13 mouse cellular contexts compared by ENCODE assay signal in the genomic region with DNA sequence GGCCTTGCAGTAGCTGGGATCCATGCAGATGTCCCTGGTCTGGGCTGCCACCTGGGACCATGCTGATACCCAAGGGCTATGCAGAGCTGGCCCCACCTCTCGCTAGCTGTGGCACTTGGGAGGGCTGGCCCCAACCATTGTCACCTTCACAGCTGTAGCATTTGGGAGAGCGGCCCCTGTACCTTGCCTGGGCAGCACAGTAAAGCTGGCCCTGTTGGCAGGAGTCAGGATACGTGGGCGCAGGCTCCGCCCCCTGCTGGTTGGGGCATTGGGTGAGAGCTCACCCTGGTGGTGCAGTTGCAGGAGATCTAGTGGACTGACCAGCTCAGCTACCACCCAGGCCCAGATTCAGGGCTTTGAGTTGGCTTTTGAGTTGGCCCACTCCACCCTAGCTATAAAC. TPM values are rescaled to one million over a fixed set of nuclear protein-coding genes. Genes with fewer than 3 reads are reported as not detected.
DNase-seq lines count a peak whose midpoint lies in the region; ATAC-seq lines count a peak whose summit lies in the region.
"Had no signal": no experiment of that assay in that cellular context is flagged by ENCODE, and none has a peak within 500 bp of the region (broad histone marks: within the 10 kb centered on the region; RNA-seq: fewer than 3 reads in every experiment).

No protein-coding gene starts in this region.

- H3K4me2 ChIP-seq in forebrain, embryonic 13.5 days = no peak overlapping the region
- H3K4me2 ChIP-seq in forebrain, embryonic 16.5 days (ENCODE audit: low read length) = no peak overlapping the region
- no peak overlapping the region for H3K4me2 ChIP-seq in midbrain, embryonic 13.5 days (replicated peaks)
- H3K4me2 ChIP-seq in midbrain, embryonic 16.5 days (ENCODE audit: low read length) = no peak overlapping the region
- H3K4me2 ChIP-seq in hindbrain, embryonic 13.5 days = no peak overlapping the region
- H3K4me2 ChIP-seq: midbrain, embryonic 12.5 days had no signal

- H3K27me3 ChIP-seq in forebrain, embryonic 13.5 days = no peaks in the 10 kb centered on the region
- H3K27me3 ChIP-seq in forebrain, embryonic 16.5 days (replicated peaks; ENCODE audit: control insufficient read depth, insufficient read depth, low read length) = no peaks in the 10 kb centered on the region
- H3K27me3 ChIP-seq in midbrain, embryonic 13.5 days = no peaks in the 10 kb centered on the region
- H3K27me3 ChIP-seq in midbrain, embryonic 16.5 days (ENCODE audit: control insufficient read depth, insufficient read depth, low read depth, low read length) = no peaks in the 10 kb centered on the region
- H3K27me3 ChIP-seq in hindbrain, embryonic 13.5 days = peaks cover 12% of the 10 kb centered on the region; the same call in 1 of the 2 replicates
- H3K27me3 ChIP-seq: midbrain, embryonic 12.5 days had no signal

- DNase-seq in urinary bladder, postnatal 25 days (ENCODE audit: low spot score) = no peak
- no peak for DNase-seq in urinary bladder, postnatal 4 days (ENCODE audit: low spot score in 2 of 2)
- DNase-seq: cerebellum, adult 18-20 months; heart, adult 2 months; kidney, adult 9 months had no signal

- H3K27ac ChIP-seq in forebrain, embryonic 13.5 days = no peak overlapping the region
- H3K27ac ChIP-seq in forebrain, embryonic 16.5 days (ENCODE audit: low read length) = no peak overlapping the region
- no peak overlapping the region for H3K27ac ChIP-seq in midbrain, embryonic 13.5 days
- H3K27ac ChIP-seq in midbrain, embryonic 16.5 days (ENCODE audit: low read length) = no peak overlapping the region
- no peak overlapping the region for H3K27ac ChIP-seq in hindbrain, embryonic 13.5 days
- H3K27ac ChIP-seq: heart, adult 2 months; midbrain, embryonic 12.5 days had no signal

- H3K4me1 ChIP-seq in forebrain, embryonic 13.5 days = peaks cover 3% of the 10 kb centered on the region; the same call in 1 of the 2 replicates
- H3K4me1 ChIP-seq in forebrain, embryonic 16.5 days (replicated peaks; ENCODE audit: control insufficient read depth, insufficient read depth, low read length) = no peaks in the 10 kb centered on the region
- peaks cover 17% of the 10 kb centered on the region for H3K4me1 ChIP-seq in midbrain, embryonic 13.5 days (replicated peaks)
- no peaks in the 10 kb centered on the region for H3K4me1 ChIP-seq in midbrain, embryonic 16.5 days (ENCODE audit: control insufficient read depth, insufficient read depth, low read length)
- peaks cover 26% of the 10 kb centered on the region for H3K4me1 ChIP-seq in hindbrain, embryonic 13.5 days (replicated peaks)

- WGBS in forebrain, embryonic 13.5 days = 94% methylated on average over 5 of the region's 5 CpGs
- 93% methylated on average over 5 of the region's 5 CpGs for WGBS in forebrain, embryonic 16.5 days
- 94% methylated on average over 5 of the region's 5 CpGs for WGBS in midbrain, embryonic 13.5 days
- WGBS in midbrain, embryonic 16.5 days = 91% methylated on average over 5 of the region's 5 CpGs
- WGBS in hindbrain, embryonic 13.5 days = 84% methylated on average over 5 of the region's 5 CpGs

- H3K36me3 ChIP-seq in forebrain, embryonic 13.5 days (ENCODE audit: poor library complexity, severe bottlenecking) = no peaks in the 10 kb centered on the region
- H3K36me3 ChIP-seq in forebrain, embryonic 16.5 days (ENCODE audit: control insufficient read depth, insufficient read depth) = no peaks in the 10 kb centered on the region
- no peaks in the 10 kb centered on the region for H3K36me3 ChIP-seq in midbrain, embryonic 13.5 days
- no peaks in the 10 kb centered on the region for H3K36me3 ChIP-seq in midbrain, embryonic 16.5 days (ENCODE audit: control insufficient read depth, insufficient read depth, low read length)
- no peaks in the 10 kb centered on the region for H3K36me3 ChIP-seq in hindbrain, embryonic 13.5 days
- H3K36me3 ChIP-seq: midbrain, embryonic 12.5 days had no signal

- ATAC-seq in forebrain, embryonic 13.5 days = 0 out of 2 replicates have a peak, but pooled peaks have one; percentile 30
- ATAC-seq in forebrain, embryonic 16.5 days = no peak
- peak; percentile 41; the same call in 1 of the 2 replicates for ATAC-seq in midbrain, embryonic 13.5 days
- no peak for ATAC-seq in midbrain, embryonic 16.5 days
- peak; percentile 49; the same call in 1 of the 2 replicates for ATAC-seq in hindbrain, embryonic 13.5 days (ENCODE audit: low FRiP score)
- ATAC-seq in megakaryocyte-erythroid progenitor cell, adult 5-6 weeks (replicated peaks; ENCODE audit: low FRiP score, low TSS enrichment, poor library complexity, severe bottlenecking) = peak; percentile 86; the same call in 1 of the 2 replicates
- ATAC-seq: activated CD4-positive, CD25-positive, alpha-beta regulatory T cell, adult 4 months had no signal

- no peak overlapping the region for H3K9ac ChIP-seq in forebrain, embryonic 13.5 days
- H3K9ac ChIP-seq in forebrain, embryonic 16.5 days (replicated peaks; ENCODE audit: low read depth, low read length) = no peak overlapping the region
- H3K9ac ChIP-seq in midbrain, embryonic 13.5 days (replicated peaks) = no peak overlapping the region
- H3K9ac ChIP-seq in midbrain, embryonic 16.5 days (ENCODE audit: low read depth, low read length) = no peak overlapping the region
- no peak overlapping the region for H3K9ac ChIP-seq in hindbrain, embryonic 13.5 days
- H3K9ac ChIP-seq: midbrain, embryonic 12.5 days had no signal

- no peak overlapping the region for H3K4me3 ChIP-seq in forebrain, embryonic 13.5 days
- H3K4me3 ChIP-seq in forebrain, embryonic 16.5 days (replicated peaks; ENCODE audit: low read length) = no peak overlapping the region
- H3K4me3 ChIP-seq in midbrain, embryonic 13.5 days (replicated peaks) = no peak overlapping the region
- no peak overlapping the region for H3K4me3 ChIP-seq in midbrain, embryonic 16.5 days (ENCODE audit: low read depth, low read length)
- no peak overlapping the region for H3K4me3 ChIP-seq in hindbrain, embryonic 13.5 days
- H3K4me3 ChIP-seq: heart, adult 2 months; midbrain, embryonic 12.5 days had no signal

- no peaks in the 10 kb centered on the region for H3K9me3 ChIP-seq in forebrain, embryonic 13.5 days (replicated peaks)
- H3K9me3 ChIP-seq in forebrain, embryonic 16.5 days (ENCODE audit: control insufficient read depth, low read length) = no peaks in the 10 kb centered on the region
- no peaks in the 10 kb centered on the region for H3K9me3 ChIP-seq in midbrain, embryonic 13.5 days
- H3K9me3 ChIP-seq in midbrain, embryonic 16.5 days (replicated peaks; ENCODE audit: control insufficient read depth, low read length, poor library complexity, severe bottlenecking) = no peaks in the 10 kb centered on the region
- no peaks in the 10 kb centered on the region for H3K9me3 ChIP-seq in hindbrain, embryonic 13.5 days
- H3K9me3 ChIP-seq: midbrain, embryonic 12.5 days had no signal

RNA-seq across cellular contexts. Expression of a gene that starts 12.9 kb away (rescaled TPM):
- polyA plus RNA-seq in forebrain, embryonic 13.5 days (2015; fragmentation: Nextera tagmentation; extraction: Ambion mirVana) = 21.7 and 26.8 TPM in 2 replicates
- 51.7 and 60.8 TPM in 2 replicates for polyA plus RNA-seq in forebrain, embryonic 16.5 days (2015; fragmentation: Nextera tagmentation; extraction: Ambion mirVana)
- 56.2 and 61.8 TPM in 2 replicates for polyA plus RNA-seq in midbrain, embryonic 13.5 days (2015; fragmentation: Nextera tagmentation; extraction: Ambion mirVana)
- polyA plus RNA-seq in midbrain, embryonic 16.5 days (2015; fragmentation: Nextera tagmentation; extraction: Ambion mirVana) = 88.6 and 108 TPM in 2 replicates
- polyA plus RNA-seq in hindbrain, embryonic 13.5 days (2015; fragmentation: Nextera tagmentation; extraction: Ambion mirVana) = 57.4 and 57.7 TPM in 2 replicates
- not detected in 2 replicates for total RNA-seq in megakaryocyte-erythroid progenitor cell, adult 5-6 weeks (2014; fragmentation: Nextera tagmentation)
- total RNA-seq in megakaryocyte-erythroid progenitor cell, adult 5-6 weeks (2017) = not detected in 2 replicates
- polyA plus RNA-seq: activated CD4-positive, CD25-positive, alpha-beta regulatory T cell, adult 4 months had no signal

Comparison
In these comparisons a context has a peak if more than half of its experiments do, and no peak if none do; other contexts are left out.
1. ATAC-seq: peak in forebrain, embryonic 13.5 days (single experiment), midbrain, embryonic 13.5 days (single experiment), hindbrain, embryonic 13.5 days (single experiment) and megakaryocyte-erythroid progenitor cell, adult 5-6 weeks (single experiment); none in forebrain, embryonic 16.5 days (single experiment) and midbrain, embryonic 16.5 days (single experiment).